Mouse (Mus musculus): Measurements from ENCODE around the gene Tmem132c. TPM values are rescaled to one million over a fixed set of nuclear protein-coding genes. Genes with fewer than 3 reads are reported as not detected.
A peak's percentile ranks its signal among the peaks of the same experiment; 100 is the strongest.

Tmem132c gene
- polyA plus RNA-seq, 1 experiment from 2014 or later, result 4.8 TPM

DNA sequence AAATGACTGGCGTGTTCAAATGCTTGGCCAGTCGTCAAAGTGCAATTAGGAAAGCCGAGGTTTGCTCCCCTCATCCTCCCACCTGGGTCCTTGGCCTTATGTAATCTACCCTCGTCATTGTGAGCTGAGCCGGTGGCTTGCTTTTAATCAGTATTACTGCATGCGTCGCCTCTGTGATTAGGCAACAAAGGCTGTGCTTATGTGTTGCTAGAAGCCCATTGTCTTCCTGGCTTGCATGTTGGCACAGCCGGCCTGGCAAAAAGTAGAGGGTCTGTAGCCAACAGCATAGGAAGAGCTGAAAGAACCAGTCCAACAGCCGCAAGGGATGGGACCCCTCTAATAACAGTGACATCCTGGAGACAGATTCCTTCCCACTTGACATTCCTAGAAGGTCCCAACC is 239.3 kb downstream of the Tmem132c start:
- H3K36me3 ChIP-seq (ENCODE audit: control insufficient read depth, insufficient read depth), result no peaks in the 10 kb centered on the region
- no peak overlapping the region for H3K9ac ChIP-seq (replicated peaks; ENCODE audit: low read depth, low read length)
- peaks cover 11% of the 10 kb centered on the region for H3K4me1 ChIP-seq (replicated peaks; ENCODE audit: control insufficient read depth, insufficient read depth, low read length)
- no peaks in the 10 kb centered on the region for H3K9me3 ChIP-seq (ENCODE audit: control insufficient read depth, low read length)
- ATAC-seq, result peak; percentile 85
- H3K27me3 ChIP-seq (replicated peaks; ENCODE audit: control insufficient read depth, insufficient read depth, low read length), result no peaks in the 10 kb centered on the region
- 7% methylated on average over 9 of the region's 9 CpGs for WGBS
- no peak overlapping the region for H3K4me3 ChIP-seq (replicated peaks; ENCODE audit: low read length)
- H3K4me2 ChIP-seq (ENCODE audit: low read length), result no peak overlapping the region
- H3K27ac ChIP-seq (ENCODE audit: low read length), result peak overlapping the region; percentile 42; the same call in 1 of the 2 replicates

DNA sequence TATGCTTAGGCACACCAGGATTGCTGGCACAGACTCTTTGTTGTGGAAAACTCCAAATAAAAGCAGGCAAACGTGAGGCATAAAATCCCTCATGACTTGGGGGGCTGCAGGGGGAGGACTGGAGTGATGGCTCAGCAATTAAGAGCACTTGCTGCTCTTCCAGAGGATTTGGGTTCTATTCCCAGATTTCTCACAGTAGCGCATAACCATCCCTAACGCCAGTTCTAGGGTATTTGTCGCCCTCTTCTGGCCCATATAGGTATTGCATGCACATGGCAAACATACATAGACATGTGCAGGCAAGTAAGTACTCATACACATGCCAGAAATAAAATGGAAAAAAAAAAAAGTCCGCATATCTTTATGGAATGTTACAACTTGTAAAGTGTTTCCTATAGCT is 239.8 kb downstream of the Tmem132c start:
- WGBS, result 16% methylated on average over 5 of the region's 5 CpGs
- Histone ChIP-seq H3K4me1 (replicated peaks; ENCODE audit: control insufficient read depth, insufficient read depth, low read length) (peaks cover 11% of the 10 kb centered on the region), H3K27me3 (replicated peaks; ENCODE audit: control insufficient read depth, insufficient read depth, low read length) (no peaks in the 10 kb centered on the region), H3K27ac (ENCODE audit: low read length) (no peak overlapping the region), H3K36me3 (ENCODE audit: control insufficient read depth, insufficient read depth) (no peaks in the 10 kb centered on the region), H3K9me3 (ENCODE audit: control insufficient read depth, low read length) (no peaks in the 10 kb centered on the region), H3K9ac (replicated peaks; ENCODE audit: low read depth, low read length) (no peak overlapping the region), H3K4me3 (replicated peaks; ENCODE audit: low read length) (no peak overlapping the region), H3K4me2 (ENCODE audit: low read length) (no peak overlapping the region)
- ATAC-seq, result peak; percentile 49

DNA sequence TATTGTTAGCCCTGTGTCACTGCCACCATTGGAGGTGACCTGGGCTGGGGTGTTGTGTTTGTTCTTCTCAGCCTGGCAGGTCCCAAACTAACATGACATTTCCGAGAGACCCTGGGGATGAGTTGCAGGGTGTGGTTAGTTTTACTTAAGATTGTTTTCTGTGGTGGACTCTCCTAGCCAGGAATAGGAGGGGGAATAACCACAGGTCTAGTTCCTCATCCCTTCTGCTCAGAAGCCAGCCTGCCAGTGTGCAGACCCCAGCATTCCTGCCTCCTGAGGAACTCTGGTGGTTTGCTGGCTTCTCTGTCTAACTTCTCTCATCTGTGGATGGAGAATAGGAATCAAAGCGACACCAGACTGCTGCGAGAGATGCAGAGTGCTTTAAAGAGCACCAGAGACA is 240.7 kb downstream of the Tmem132c start:
- H3K4me1 ChIP-seq (replicated peaks; ENCODE audit: control insufficient read depth, insufficient read depth, low read length), result peaks cover 11% of the 10 kb centered on the region
- no peak for ATAC-seq

DNA sequence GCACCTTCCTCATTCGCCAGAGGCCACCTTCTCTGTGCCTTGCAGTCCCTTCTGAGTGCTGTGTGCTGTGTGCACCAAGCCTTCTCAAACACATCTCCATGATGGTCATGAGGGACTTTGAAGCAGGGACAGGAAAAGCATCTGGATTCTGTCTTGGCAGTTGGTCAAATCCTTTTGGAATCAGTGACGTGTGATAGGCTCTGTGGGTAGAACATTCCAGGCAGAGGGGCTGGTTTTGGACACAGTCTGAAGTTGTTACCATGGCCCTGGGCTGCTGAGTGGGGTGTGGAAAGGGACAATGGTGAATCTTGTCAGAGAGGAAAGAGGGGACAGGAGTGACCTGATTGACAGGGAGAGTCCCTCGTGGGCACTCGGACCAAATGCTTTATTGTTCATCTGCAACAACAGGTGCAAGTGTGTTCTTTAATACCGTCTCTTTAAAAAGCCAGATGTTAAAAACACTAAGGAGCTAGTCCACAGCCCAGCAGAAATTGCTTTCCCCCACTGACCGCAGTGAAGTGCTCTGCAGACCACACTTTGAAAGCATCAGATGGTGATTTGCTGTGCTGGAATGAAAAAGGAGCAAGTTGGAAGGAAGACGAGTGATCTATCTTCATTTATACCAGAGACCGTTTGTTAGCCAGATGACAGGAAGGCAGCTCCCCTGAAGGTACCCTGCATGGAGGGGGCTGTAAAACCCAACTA is 242.5 kb downstream of the Tmem132c start:
- Histone ChIP-seq H3K36me3 (ENCODE audit: control insufficient read depth, insufficient read depth) (no peaks in the 10 kb centered on the region), H3K27ac (ENCODE audit: low read length) (no peak overlapping the region), H3K9me3 (ENCODE audit: control insufficient read depth, low read length) (no peaks in the 10 kb centered on the region), H3K4me3 (replicated peaks; ENCODE audit: low read length) (no peak overlapping the region), H3K27me3 (replicated peaks; ENCODE audit: control insufficient read depth, insufficient read depth, low read length) (no peaks in the 10 kb centered on the region), H3K4me1 (replicated peaks; ENCODE audit: control insufficient read depth, insufficient read depth, low read length) (peaks cover 2% of the 10 kb centered on the region; the same call in 1 of the 2 replicates), H3K4me2 (ENCODE audit: low read length) (no peak overlapping the region), H3K9ac (replicated peaks; ENCODE audit: low read depth, low read length) (no peak overlapping the region)
- no peak for ATAC-seq
- WGBS, result 37% methylated on average over 8 of the region's 8 CpGs

More for the DNA sequence above, 240.7 kb downstream of the Tmem132c start:
- no peak overlapping the region for H3K4me2 ChIP-seq (ENCODE audit: low read length)
- no peak overlapping the region for H3K9ac ChIP-seq (replicated peaks; ENCODE audit: low read depth, low read length)
- H3K4me3 ChIP-seq (replicated peaks; ENCODE audit: low read length), result no peak overlapping the region
- no peak overlapping the region for H3K27ac ChIP-seq (ENCODE audit: low read length)
- H3K9me3 ChIP-seq (ENCODE audit: control insufficient read depth, low read length), result no peaks in the 10 kb centered on the region
- H3K27me3 ChIP-seq (replicated peaks; ENCODE audit: control insufficient read depth, insufficient read depth, low read length), result no peaks in the 10 kb centered on the region
- H3K36me3 ChIP-seq (ENCODE audit: control insufficient read depth, insufficient read depth), result no peaks in the 10 kb centered on the region
- WGBS, result 87% methylated on average over 3 of the region's 3 CpGs

DNA sequence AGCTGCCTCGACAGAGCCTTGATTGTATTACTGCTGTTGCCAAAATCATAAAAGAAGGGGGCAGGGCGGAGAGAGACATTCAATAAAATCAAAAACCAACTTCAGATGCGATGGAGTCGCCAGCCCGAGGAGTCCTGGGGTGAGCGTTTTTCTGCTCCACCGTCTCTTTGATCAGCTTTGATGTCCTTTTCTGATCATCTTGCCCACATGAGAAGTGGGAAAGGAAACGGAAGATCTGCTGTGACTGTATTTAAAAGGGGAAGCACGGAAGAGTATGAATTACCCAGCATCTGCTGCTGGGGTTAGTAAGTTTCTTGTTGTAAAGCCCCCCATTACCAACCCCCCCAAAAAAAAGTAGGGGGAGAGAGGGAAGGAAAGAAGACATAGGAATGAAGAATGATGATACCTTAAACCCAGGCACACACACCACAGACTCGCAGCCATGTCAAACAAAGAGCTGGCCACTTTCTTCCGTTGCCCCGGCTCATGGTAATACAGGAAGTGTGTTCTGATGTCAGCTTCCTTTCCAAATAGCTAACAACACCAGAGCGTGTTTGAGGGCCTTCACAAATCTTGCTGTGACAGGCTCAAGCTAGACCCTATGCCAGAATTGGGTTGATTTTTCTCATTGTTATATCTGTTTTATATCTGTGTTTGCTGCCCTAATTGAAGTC is 243.3 kb downstream of the Tmem132c start:
- H3K27me3 ChIP-seq (replicated peaks; ENCODE audit: control insufficient read depth, insufficient read depth, low read length), result no peaks in the 10 kb centered on the region
- H3K36me3 ChIP-seq (ENCODE audit: control insufficient read depth, insufficient read depth), result no peaks in the 10 kb centered on the region
- H3K27ac ChIP-seq (ENCODE audit: low read length), result no peak overlapping the region
- no peak for ATAC-seq
- no peak overlapping the region for H3K9ac ChIP-seq (replicated peaks; ENCODE audit: low read depth, low read length)
- H3K4me3 ChIP-seq (replicated peaks; ENCODE audit: low read length), result no peak overlapping the region
- H3K4me1 ChIP-seq (replicated peaks; ENCODE audit: control insufficient read depth, insufficient read depth, low read length), result peaks cover 2% of the 10 kb centered on the region; the same call in 1 of the 2 replicates
- WGBS, result 45% methylated on average over 13 of the region's 13 CpGs
- H3K9me3 ChIP-seq (ENCODE audit: control insufficient read depth, low read length), result no peaks in the 10 kb centered on the region
- H3K4me2 ChIP-seq (ENCODE audit: low read length), result no peak overlapping the region

DNA sequence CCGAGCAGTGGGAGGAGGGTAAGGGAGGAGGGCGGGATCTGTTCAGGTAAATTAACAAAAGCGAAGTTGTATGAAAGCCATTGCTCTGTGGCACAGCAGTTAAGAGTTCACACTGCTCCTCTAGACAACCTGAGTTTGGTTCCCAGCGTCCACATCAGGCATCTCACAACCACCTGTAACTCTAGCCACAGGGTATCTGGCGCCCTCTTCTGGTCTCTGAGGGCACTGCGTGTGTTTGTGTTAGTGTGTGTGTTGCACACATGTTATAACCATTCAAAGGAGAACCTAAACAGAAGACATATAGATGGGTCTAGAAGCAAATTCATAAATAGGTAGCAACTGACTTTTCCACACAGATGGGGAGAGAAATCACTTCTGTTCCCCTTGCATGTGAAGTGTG is 245.6 kb downstream of the Tmem132c start:
- H3K4me3 ChIP-seq (replicated peaks; ENCODE audit: low read length), result no peak overlapping the region
- no peaks in the 10 kb centered on the region for H3K4me1 ChIP-seq (replicated peaks; ENCODE audit: control insufficient read depth, insufficient read depth, low read length)
- no peak for ATAC-seq
- no peak overlapping the region for H3K27ac ChIP-seq (ENCODE audit: low read length)
- no peak overlapping the region for H3K4me2 ChIP-seq (ENCODE audit: low read length)
- no peaks in the 10 kb centered on the region for H3K36me3 ChIP-seq (ENCODE audit: control insufficient read depth, insufficient read depth)
- no peaks in the 10 kb centered on the region for H3K9me3 ChIP-seq (ENCODE audit: control insufficient read depth, low read length)
- no peak overlapping the region for H3K9ac ChIP-seq (replicated peaks; ENCODE audit: low read depth, low read length)
- H3K27me3 ChIP-seq (replicated peaks; ENCODE audit: control insufficient read depth, insufficient read depth, low read length), result no peaks in the 10 kb centered on the region
- WGBS, result 87% methylated on average over 6 of the region's 6 CpGs

DNA sequence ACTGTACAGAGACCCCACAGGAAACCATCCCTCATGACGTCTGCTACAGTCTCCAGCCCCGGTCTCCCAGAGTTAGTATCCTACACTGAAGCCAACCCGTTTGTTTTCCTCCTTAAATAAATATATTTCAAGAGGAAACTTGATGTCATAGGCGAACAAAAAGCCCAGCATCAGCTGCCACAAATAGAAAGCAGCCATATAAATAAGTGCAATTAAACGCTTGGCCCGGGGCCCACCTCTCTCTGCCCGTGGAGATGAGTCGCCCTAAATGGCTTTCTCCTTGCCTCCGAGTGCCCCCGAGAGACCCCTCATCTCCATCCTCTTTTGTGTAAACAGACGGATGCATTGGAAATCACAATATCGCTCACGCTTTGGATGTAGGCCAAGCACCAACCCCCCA is 247.1 kb downstream of the Tmem132c start:
- no peak overlapping the region for H3K9ac ChIP-seq (replicated peaks; ENCODE audit: low read depth, low read length)
- H3K27me3 ChIP-seq (replicated peaks; ENCODE audit: control insufficient read depth, insufficient read depth, low read length), result no peaks in the 10 kb centered on the region
- ATAC-seq, result no peak
- no peaks in the 10 kb centered on the region for H3K9me3 ChIP-seq (ENCODE audit: control insufficient read depth, low read length)
- H3K4me3 ChIP-seq (replicated peaks; ENCODE audit: low read length), result no peak overlapping the region
- no peak overlapping the region for H3K27ac ChIP-seq (ENCODE audit: low read length)
- H3K4me1 ChIP-seq (replicated peaks; ENCODE audit: control insufficient read depth, insufficient read depth, low read length), result no peaks in the 10 kb centered on the region
- H3K4me2 ChIP-seq (ENCODE audit: low read length), result no peak overlapping the region
- no peaks in the 10 kb centered on the region for H3K36me3 ChIP-seq (ENCODE audit: control insufficient read depth, insufficient read depth)
- 63% methylated on average over 13 of the region's 13 CpGs for WGBS

DNA sequence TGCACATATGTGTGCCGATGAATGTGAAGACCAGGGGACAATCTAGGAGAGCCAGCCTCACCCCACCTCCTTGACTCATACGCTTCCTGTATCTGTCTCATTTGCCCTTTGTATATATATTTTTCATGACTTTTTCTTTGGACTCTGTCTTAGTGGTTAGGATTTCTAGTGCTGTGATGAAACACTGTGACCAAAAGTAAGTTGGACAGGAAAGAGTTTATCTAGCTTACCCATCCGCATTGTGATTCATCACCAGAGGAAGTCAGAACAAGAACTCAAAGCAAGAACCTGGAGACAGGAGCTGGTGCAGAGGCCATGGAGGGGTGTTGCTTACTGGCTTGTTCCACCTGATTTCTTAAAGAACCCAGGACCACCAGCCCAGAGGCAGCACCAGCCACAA is 250.1 kb downstream of the Tmem132c start:
- H3K9ac ChIP-seq (replicated peaks; ENCODE audit: low read depth, low read length), result no peak overlapping the region
- H3K4me3 ChIP-seq (replicated peaks; ENCODE audit: low read length), result no peak overlapping the region
- no peak for ATAC-seq
- H3K27ac ChIP-seq (ENCODE audit: low read length), result no peak overlapping the region
- no peaks in the 10 kb centered on the region for H3K9me3 ChIP-seq (ENCODE audit: control insufficient read depth, low read length)
- 95% methylated on average over 3 of the region's 3 CpGs for WGBS
- H3K4me2 ChIP-seq (ENCODE audit: low read length), result no peak overlapping the region
- H3K27me3 ChIP-seq (replicated peaks; ENCODE audit: control insufficient read depth, insufficient read depth, low read length), result no peaks in the 10 kb centered on the region
- no peaks in the 10 kb centered on the region for H3K36me3 ChIP-seq (ENCODE audit: control insufficient read depth, insufficient read depth)
- H3K4me1 ChIP-seq (replicated peaks; ENCODE audit: control insufficient read depth, insufficient read depth, low read length), result peaks cover 1% of the 10 kb centered on the region

DNA sequence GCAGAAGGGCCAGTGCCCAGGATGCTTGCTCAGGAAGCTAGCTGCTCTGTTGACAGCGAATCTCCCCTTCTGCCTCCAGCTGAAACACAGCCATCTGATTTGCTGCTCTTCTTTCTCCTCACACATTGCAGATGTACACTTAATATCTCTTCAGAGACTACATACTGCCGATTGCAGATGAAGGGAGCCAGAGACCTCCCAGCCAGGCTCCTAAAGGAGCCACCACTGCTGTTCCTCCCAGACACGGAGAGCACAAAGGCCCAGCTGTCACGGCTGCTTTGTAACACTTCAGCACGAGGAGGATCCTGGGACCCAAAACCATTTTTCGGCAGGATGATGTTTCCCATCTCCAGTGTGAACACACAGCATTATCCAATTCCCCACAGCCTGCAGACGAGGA is 255.3 kb downstream of the Tmem132c start:
- no peak overlapping the region for H3K4me2 ChIP-seq (ENCODE audit: low read length)
- H3K4me1 ChIP-seq (replicated peaks; ENCODE audit: control insufficient read depth, insufficient read depth, low read length), result peaks cover 15% of the 10 kb centered on the region
- H3K4me3 ChIP-seq (replicated peaks; ENCODE audit: low read length), result no peak overlapping the region
- peak overlapping the region; percentile 28; the same call in 1 of the 2 replicates for H3K9ac ChIP-seq (replicated peaks; ENCODE audit: low read depth, low read length)
- H3K36me3 ChIP-seq (ENCODE audit: control insufficient read depth, insufficient read depth), result no peaks in the 10 kb centered on the region
- H3K27ac ChIP-seq (ENCODE audit: low read length), result peak overlapping the region; percentile 13
- H3K27me3 ChIP-seq (replicated peaks; ENCODE audit: control insufficient read depth, insufficient read depth, low read length), result no peaks in the 10 kb centered on the region
- 35% methylated on average over 7 of the region's 7 CpGs for WGBS
- ATAC-seq, result 0 out of 2 replicates have a peak, but pooled peaks have one; percentile 38
- no peaks in the 10 kb centered on the region for H3K9me3 ChIP-seq (ENCODE audit: control insufficient read depth, low read length)
